Mouse (Mus musculus): ENCODE results near the gene Fgf7. TPM values are rescaled to one million over a fixed set of nuclear protein-coding genes. Genes with fewer than 3 reads are reported as not detected.

Gene Fgf7
- 11.1 and 13.2 TPM in 2 replicates for polyA plus RNA-seq (2015; fragmentation: Nextera tagmentation; extraction: Ambion mirVana)

- Histone ChIP-seq H3K4me1 (peaks cover 15% of the 10 kb centered on the region; the same call in 1 of the 2 replicates), H3K27me3 (no peaks in the 10 kb centered on the region), H3K36me3 (no peaks in the 10 kb centered on the region), H3K4me3 (peak within 1 kb of the TSS; percentile 26), H3K4me2 (replicated peaks) (peak within 1 kb of the TSS; percentile 55), H3K9me3 (no peaks in the 10 kb centered on the region), H3K27ac (peak within 1 kb of the TSS; percentile 39; the same call in 1 of the 2 replicates), H3K9ac (peak within 1 kb of the TSS; percentile 31; the same call in 1 of the 2 replicates)
- peak; percentile 88 for ATAC-seq (ENCODE audit: low FRiP score, low read depth)
- 16% methylated on average over 15 of the region's 15 CpGs for WGBS
These were observed at the start of gene Fgf7 for GRCm38 (mm10) chr2:126034379-126035005. Gene Fgf7 (plus strand): TSS chr2:126034658.

GRCm38 (mm10) chr2:126002291-126002690, 32.2 kb upstream of the Fgf7 start:
- Histone ChIP-seq H3K9ac (no peak overlapping the region), H3K27me3 (no peaks in the 10 kb centered on the region), H3K36me3 (no peaks in the 10 kb centered on the region), H3K27ac (no peak overlapping the region), H3K4me2 (replicated peaks) (no peak overlapping the region), H3K4me1 (no peaks in the 10 kb centered on the region), H3K4me3 (no peak overlapping the region), H3K9me3 (no peaks in the 10 kb centered on the region)
- ATAC-seq (ENCODE audit: low FRiP score, low read depth): no peak
- WGBS: 73% methylated on average over 5 of the region's 5 CpGs

- WGBS: 42% methylated on average over 3 of the region's 3 CpGs
- ATAC-seq (ENCODE audit: low FRiP score, low read depth): no peak
- H3K4me2 ChIP-seq (replicated peaks): no peak overlapping the region
- H3K9me3 ChIP-seq: no peaks in the 10 kb centered on the region
- no peak overlapping the region for H3K4me3 ChIP-seq
- H3K4me1 ChIP-seq: no peaks in the 10 kb centered on the region
- no peaks in the 10 kb centered on the region for H3K27me3 ChIP-seq
- H3K27ac ChIP-seq: no peak overlapping the region
- no peak overlapping the region for H3K9ac ChIP-seq
- no peaks in the 10 kb centered on the region for H3K36me3 ChIP-seq
These were observed 28.4 kb upstream of the Fgf7 start for GRCm38 (mm10) chr2:126006088-126006487.

GRCm38 (mm10) chr2:126006742-126007141, 27.7 kb upstream of the Fgf7 start:
- no peak overlapping the region for H3K9ac ChIP-seq
- H3K9me3 ChIP-seq: no peaks in the 10 kb centered on the region
- H3K4me3 ChIP-seq: no peak overlapping the region
- 85% methylated on average over 2 of the region's 2 CpGs for WGBS
- no peaks in the 10 kb centered on the region for H3K27me3 ChIP-seq
- no peak overlapping the region for H3K4me2 ChIP-seq (replicated peaks)
- ATAC-seq (ENCODE audit: low FRiP score, low read depth): no peak
- no peaks in the 10 kb centered on the region for H3K4me1 ChIP-seq
- H3K27ac ChIP-seq: no peak overlapping the region
- no peaks in the 10 kb centered on the region for H3K36me3 ChIP-seq

- H3K4me2 ChIP-seq (replicated peaks): no peak overlapping the region
- H3K27me3 ChIP-seq: no peaks in the 10 kb centered on the region
- no peak overlapping the region for H3K9ac ChIP-seq
- H3K27ac ChIP-seq: no peak overlapping the region
- H3K9me3 ChIP-seq: no peaks in the 10 kb centered on the region
- no peak for ATAC-seq (ENCODE audit: low FRiP score, low read depth)
- H3K4me3 ChIP-seq: no peak overlapping the region
- no peaks in the 10 kb centered on the region for H3K36me3 ChIP-seq
- WGBS: 49% methylated on average over 12 of the region's 12 CpGs
- no peaks in the 10 kb centered on the region for H3K4me1 ChIP-seq
These were observed 19.3 kb upstream of the Fgf7 start for GRCm38 (mm10) chr2:126014989-126015710.

GRCm38 (mm10) chr2:126015763-126016473, 18.5 kb upstream of the Fgf7 start:
- no peak overlapping the region for H3K4me3 ChIP-seq
- 18% methylated on average over 3 of the region's 3 CpGs for WGBS
- ATAC-seq (ENCODE audit: low FRiP score, low read depth): no peak
- H3K4me2 ChIP-seq (replicated peaks): no peak overlapping the region
- no peaks in the 10 kb centered on the region for H3K36me3 ChIP-seq
- H3K9ac ChIP-seq: no peak overlapping the region
- H3K27me3 ChIP-seq: no peaks in the 10 kb centered on the region
- H3K4me1 ChIP-seq: no peaks in the 10 kb centered on the region
- H3K9me3 ChIP-seq: no peaks in the 10 kb centered on the region
- H3K27ac ChIP-seq: no peak overlapping the region

GRCm38 (mm10) chr2:126031186-126031900, 3.1 kb upstream of the Fgf7 start:
- Histone ChIP-seq H3K36me3 (no peaks in the 10 kb centered on the region), H3K4me2 (replicated peaks) (no peak overlapping the region), H3K9ac (no peak overlapping the region), H3K27me3 (no peaks in the 10 kb centered on the region), H3K9me3 (no peaks in the 10 kb centered on the region), H3K27ac (no peak overlapping the region), H3K4me3 (no peak overlapping the region), H3K4me1 (peaks cover 11% of the 10 kb centered on the region; the same call in 1 of the 2 replicates)
- 53% methylated on average over 8 of the region's 8 CpGs for WGBS
- no peak for ATAC-seq (ENCODE audit: low FRiP score, low read depth)

GRCm38 (mm10) chr2:126033114-126033972, 1.1 kb upstream of the Fgf7 start:
- Histone ChIP-seq H3K27me3 (no peaks in the 10 kb centered on the region), H3K4me2 (replicated peaks) (no peak overlapping the region), H3K9ac (no peak overlapping the region), H3K4me1 (peaks cover 15% of the 10 kb centered on the region; the same call in 1 of the 2 replicates), H3K27ac (no peak overlapping the region), H3K9me3 (no peaks in the 10 kb centered on the region), H3K36me3 (no peaks in the 10 kb centered on the region), H3K4me3 (no peak overlapping the region)
- WGBS: 71% methylated on average over 8 of the region's 8 CpGs
- no peak for ATAC-seq (ENCODE audit: low FRiP score, low read depth)

GRCm38 (mm10) chr2:126035013-126035770, 734 bp downstream of the Fgf7 start:
- H3K36me3 ChIP-seq: no peaks in the 10 kb centered on the region
- no peaks in the 10 kb centered on the region for H3K9me3 ChIP-seq
- H3K4me2 ChIP-seq (replicated peaks): peak overlapping the region; percentile 55
- H3K4me3 ChIP-seq: peak overlapping the region; percentile 26
- peaks cover 15% of the 10 kb centered on the region; the same call in 1 of the 2 replicates for H3K4me1 ChIP-seq
- H3K9ac ChIP-seq: peak overlapping the region; percentile 31; the same call in 1 of the 2 replicates
- peak overlapping the region; percentile 39; the same call in 1 of the 2 replicates for H3K27ac ChIP-seq
- H3K27me3 ChIP-seq: no peaks in the 10 kb centered on the region
- no peak for ATAC-seq (ENCODE audit: low FRiP score, low read depth)
- WGBS: 76% methylated on average over 15 of the region's 15 CpGs

- H3K9me3 ChIP-seq: no peaks in the 10 kb centered on the region
- no peaks in the 10 kb centered on the region for H3K36me3 ChIP-seq
- H3K4me3 ChIP-seq: peak overlapping the region; percentile 26
- H3K27ac ChIP-seq: no peak overlapping the region
- 0 out of 2 replicates have a peak overlapping the region, but pooled peaks have one; percentile 2 for H3K9ac ChIP-seq
- ATAC-seq (ENCODE audit: low FRiP score, low read depth): no peak
- peak overlapping the region; percentile 55 for H3K4me2 ChIP-seq (replicated peaks)
- WGBS: 81% methylated on average over 4 of the region's 4 CpGs
- H3K4me1 ChIP-seq: peaks cover 15% of the 10 kb centered on the region; the same call in 1 of the 2 replicates
- no peaks in the 10 kb centered on the region for H3K27me3 ChIP-seq
These were observed 1.7 kb downstream of the Fgf7 start for GRCm38 (mm10) chr2:126036121-126036520.

All from limb, embryonic 13.5 days (tissue).